Mouse (Mus musculus) right cerebral cortex, postnatal 14 days (tissue): ENCODE data around the gene Hexim1.
A peak's percentile ranks its signal among the peaks of the same experiment; 100 is the strongest.

Source experiments
- DNase-seq: peaks from one replicate; pipeline ENCODE4 v3.0.0; 2022

Gene Hexim1

DNA sequence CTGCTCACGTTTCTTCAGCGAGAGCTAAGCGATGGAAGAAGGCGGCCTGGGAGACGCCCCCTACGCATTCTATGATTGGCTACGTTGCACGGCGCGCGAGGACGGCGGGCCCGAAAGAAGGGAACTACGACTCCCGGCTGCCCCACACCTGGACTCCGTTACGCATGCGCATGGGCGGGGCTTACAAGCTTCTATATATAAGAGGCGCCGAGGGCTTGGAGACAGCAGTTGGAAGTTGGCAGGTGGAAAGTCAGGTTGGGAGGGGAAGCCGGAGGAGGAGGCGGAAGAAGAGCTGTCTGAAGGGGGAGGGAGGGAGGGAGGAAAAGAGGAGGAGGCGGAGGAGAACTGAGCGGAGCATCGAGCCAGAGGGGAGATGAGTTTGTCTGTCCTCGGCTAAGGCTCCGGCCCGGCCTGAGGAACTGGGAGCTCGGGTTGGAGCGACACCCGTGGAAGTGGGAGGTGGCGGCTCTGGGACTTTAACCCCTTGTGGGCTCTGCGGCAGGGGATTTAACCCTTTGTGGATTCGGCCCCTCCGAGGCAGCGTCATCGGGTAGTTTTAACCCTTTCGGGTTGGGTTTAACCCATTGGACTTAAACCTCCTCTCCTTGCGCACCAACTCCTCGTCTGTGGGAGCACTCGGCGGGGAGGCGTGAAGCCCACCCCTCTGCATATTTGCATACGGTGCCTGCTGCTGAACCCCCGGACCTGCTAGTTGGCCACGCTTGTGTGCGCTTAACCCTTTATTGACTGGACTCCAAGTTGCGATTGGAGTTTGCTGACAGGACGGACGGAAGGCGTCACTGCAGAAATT is at the start of gene Hexim1:
Hexim1 (plus strand) TSS at position 224 of the 811 bp plus-strand sequence.
- DNase-seq: peak; percentile 99

DNA sequence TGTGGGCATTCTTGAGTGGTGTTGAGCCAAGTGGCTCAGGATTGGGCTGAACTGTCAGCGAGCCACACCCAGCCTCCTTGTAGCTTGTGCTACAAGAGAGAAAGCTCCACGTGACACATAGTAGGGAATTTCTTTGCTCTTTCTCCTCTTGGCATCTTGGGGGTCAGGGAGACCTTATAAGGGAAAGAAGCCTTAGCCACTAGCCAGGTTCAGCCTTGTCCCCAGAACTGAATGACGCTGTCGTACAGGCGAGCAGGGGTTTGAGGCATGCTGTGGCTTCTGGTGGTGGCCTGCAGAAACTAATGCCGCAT is 49.0 kb upstream of the Hexim1 start:
- peak; percentile 2 for DNase-seq

DNA sequence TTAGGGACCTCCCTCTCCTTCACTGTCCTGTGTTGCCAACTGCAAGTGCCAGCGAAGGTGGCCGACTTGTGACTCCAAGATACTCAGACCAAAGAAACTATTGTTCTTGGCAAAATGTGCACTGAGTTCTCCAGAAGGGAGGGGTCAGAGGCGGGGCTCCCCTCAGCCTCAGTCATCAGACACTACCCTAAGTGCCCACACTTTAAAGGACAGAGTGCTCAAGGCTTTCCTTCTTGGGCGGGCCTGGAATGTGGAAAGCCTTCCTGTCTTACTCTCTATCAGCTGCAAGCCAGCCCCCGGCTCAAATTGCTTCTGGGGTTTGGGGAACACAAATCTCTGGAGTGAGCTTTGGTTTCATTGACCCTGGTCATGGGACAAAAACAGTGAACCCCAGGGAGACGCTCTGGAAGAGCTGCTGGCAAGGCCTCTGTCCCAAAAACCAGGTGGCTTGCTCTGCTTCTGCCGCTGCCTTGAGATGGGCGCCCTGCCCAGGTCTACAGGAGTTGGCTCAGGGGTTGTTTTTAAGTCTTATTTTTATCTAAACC is 48.5 kb upstream of the Hexim1 start:
- peak; percentile 31 for DNase-seq

DNA sequence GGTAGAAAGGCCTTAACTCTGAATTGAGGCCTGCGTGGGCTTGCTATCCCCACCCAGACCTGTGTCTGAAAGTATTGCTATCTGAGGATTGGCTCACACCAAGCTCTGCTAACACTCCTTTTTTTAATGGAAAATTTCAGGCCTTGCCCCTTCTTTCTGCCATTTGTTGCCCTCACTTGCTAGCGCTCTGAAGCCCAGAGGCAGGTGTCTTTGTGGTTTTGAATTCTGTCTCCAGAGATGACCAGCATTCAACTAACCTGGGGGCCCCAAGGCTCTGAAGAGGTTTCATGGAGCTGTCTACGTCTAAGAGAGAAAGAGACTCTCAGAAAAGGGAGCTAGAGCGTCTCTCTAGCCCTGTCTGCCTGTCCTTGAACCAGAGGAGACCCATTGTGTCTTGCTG is 47.8 kb upstream of the Hexim1 start:
- peak; percentile 1 for DNase-seq

DNA sequence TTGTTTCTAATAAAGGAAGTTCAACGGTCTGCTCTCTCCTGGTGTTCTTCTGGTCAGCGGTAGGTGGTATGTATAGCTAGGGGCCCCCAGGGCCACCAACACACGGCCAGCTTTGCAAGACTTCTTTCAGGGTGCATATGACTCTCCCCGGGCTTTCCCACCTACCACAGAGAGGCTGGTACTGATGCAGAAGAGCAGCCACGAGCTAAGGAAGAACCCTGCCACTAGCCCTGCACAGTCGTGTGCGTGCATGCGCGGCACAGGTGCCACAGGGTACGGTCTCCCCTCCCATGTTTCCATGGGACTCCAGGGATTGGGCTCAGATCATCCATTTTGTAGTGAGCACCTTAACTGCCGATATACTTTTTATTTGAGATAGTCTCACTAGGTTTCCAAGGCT is 47.1 kb upstream of the Hexim1 start:
- peak; percentile 2 for DNase-seq

DNA sequence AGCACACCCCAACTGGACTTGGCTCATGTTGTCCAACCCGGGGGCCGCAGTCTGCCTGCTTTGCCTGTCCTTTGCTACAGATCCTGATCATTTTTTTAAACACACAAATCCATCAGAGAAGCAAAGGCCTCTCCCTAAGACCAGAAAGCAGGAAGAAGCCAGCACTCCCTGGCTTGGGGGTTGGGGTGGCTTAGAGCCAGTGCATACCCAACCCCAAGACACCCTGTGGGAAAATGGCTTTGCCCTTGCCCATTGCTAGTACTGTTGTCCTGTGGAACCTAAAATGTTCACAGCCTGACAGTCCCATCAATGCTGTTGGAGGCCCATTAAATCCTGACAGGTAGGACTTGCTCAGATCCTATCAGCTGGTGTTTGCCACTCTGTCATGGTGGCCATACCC is 46.3 kb upstream of the Hexim1 start:
- DNase-seq: peak; percentile 2

DNA sequence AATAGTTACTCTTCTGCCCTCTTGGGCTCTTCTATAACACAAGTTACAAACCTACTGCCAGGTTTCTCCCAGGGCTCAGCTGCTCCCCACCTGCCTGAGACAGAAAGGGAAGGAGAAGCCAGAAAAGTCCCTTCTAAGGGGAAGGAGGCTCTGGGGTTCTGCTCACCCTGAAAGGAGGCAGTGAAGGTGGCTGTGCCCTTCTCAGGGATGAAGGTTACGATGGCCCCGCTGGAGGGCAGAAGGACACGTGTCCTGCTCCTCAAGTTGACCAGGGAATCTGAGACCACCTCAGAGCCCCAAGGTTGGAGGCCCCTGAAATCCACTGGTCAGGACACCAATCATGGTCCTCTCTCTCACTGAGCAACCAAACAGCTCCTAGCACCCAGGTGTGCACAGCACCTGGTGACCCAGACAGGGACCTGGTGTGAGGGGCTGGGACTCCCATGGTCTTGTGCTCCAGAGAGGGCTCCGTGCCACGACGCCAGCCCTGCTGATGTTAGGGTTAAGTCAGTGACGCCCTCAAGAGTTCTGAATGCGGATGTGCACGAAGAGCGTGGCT is 45.6 kb upstream of the Hexim1 start:
- DNase-seq: peak; percentile 12

DNA sequence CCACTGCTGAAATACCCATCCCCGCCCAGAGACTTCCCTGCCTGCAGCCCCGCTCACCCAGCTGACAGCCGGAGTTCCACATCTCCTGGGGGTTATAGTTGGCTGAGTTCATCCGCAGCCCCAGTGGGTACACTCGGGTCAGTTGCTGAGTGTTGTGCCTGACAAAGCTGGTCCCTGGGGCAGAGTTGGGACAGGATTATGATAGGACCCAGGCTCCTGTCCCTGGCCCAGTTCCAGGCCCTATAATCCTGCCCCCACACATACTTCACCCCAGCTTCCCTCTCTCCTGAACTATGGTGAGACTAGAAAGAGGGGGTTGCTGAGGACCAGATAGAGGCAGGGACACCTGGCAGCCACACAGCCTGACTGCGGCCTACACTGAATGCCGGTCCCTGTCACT is 42.4 kb upstream of the Hexim1 start:
- DNase-seq: peak; percentile 7

DNA sequence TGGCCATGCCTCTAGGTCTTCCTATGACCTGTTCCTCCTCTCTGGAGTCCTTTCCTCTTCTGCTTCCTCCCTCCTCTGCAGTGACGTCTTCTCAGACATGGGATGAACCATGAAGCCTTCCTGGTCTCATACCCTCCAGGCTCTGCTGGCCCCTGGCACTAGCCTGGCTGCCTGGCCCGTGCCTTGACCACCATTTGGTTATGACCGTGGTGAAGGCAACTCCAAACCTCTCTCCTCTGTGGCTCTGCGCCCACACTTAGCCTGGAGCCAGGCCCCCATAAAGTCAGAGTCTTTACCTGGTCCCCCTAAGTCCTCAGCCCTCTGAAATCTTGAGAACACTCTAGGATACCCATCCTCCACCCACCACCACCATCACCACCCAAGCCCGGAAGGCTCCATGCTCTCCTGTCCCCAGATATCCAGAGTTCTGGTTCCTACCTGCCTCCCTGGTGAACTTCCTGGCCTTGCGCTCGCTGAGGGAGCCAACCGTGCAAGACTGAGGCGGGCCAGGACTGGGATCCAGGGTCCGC is 41.8 kb upstream of the Hexim1 start:
- peak; percentile 5 for DNase-seq

DNA sequence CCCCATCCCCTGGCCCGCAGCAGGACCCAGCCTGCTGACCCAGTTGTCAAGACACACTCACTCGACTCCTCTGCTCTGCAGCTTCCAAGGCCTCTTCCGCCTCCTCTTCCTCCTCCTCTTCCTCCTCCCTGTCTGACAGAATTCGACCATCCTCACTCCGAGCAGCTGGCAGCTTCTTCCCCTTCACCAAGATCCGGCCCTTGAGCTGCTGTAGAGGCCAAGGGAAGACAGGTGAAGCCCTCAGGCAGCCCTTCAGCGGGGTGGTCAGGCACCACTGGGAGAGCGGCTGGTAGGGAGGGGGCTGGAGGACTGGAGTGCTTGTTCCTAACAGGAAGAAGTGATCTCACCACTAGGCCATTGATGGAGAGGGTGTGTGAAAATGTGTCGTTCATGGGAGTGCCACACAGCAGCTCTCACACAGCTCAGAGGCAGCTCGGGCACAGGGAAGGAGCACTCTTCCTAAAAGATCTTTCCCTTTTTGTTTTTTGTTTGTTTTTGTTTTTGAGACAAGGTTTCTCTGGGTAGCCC is 41.2 kb upstream of the Hexim1 start:
- DNase-seq: peak; percentile 5

DNA sequence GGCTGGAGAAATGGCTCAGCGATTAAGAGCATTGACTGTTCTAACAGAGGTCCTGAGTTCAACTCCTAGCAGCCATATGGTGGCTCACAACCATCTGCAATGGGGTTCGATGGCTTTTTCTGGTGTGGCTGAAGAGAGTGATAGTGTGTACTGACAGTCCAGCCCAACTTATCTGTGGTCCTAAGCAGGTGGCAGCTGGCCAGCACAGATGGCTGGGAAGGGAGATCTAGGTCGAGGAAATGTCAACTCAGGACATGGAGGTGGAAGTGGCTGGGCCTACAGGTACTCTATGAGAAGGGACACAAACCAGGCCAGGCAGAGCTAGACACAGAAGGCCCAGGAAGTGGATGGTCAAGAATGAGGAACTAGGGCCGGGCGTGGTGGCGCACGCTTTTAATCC is 40.0 kb upstream of the Hexim1 start:
- peak; percentile 14 for DNase-seq

DNA sequence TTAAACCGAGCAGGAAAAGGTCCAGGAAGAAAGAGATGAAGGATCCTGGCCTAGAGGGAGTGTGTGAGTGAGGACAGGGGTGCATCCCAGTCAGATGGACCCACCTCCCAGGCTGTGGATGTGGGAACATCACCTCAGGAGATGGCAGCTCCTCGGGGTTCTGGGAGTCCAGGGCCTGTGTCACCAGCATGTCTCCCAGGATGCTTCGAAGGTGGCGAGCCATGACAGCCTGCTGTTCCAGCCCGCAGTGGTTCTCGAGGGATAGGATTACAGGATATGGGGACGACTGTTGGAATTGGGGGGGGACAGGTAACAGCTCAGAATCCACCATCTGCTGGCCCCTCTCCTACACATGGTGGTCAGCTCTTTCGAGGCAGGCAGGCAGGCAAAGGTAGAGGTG is 39.5 kb upstream of the Hexim1 start:
- peak; percentile 2 for DNase-seq

DNA sequence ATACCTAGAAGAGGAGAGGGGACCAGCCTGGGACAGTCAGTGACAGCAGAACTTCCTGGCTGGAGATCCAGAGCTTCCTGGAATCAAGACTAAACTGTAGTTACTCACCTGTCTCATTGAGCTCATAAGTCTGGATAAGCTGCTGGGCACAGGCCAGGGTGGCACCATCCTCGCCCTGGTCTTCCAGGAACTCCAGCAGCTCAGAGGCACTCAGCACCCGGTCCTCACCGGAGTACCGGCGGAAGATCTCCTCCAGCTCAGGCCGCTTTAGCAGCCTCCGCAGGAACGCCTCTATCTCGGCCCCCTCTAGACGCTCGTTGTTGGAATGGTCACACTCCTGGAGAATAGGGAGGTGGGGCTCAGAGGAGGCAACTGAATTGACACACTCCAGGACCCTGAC is 37.9 kb upstream of the Hexim1 start:
- peak; percentile 4 for DNase-seq

DNA sequence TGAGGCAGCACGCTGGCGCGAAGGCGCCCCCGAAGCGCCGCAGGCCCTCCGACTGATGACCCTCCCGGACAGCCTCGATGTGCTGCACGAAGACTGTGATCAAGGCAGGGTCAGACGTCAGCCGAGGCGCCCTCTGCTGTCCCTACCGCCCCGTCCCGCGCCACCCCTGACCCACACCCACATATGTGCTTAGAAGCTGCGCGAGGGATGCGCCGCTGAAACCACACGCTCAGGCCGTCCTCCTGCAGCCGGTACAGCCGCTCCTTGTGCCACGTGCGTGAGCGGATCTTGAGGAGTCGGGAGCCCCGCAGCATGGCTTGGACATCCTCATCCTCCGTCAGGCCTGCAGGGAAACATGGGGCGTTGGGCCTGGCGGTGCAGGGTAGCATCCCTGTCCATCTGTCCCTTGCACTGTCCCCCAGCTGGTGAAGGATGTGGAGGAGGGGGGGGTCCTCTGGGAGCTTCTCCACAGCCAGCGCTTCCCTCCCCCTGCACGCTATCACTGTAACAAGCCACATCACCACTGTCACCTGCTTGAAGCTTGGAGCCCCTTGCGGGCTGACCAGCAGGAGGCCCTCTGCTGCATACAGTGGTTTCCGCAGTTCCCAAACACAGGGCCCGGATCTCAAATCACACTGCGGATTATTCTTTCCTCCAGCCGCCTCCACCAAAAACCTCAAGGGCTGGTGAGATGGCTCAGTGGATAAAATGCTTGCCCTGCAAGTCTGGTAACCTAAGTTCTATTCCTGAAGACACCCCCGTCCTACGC is 35.5 kb upstream of the Hexim1 start:
- peak; percentile 22 for DNase-seq

DNA sequence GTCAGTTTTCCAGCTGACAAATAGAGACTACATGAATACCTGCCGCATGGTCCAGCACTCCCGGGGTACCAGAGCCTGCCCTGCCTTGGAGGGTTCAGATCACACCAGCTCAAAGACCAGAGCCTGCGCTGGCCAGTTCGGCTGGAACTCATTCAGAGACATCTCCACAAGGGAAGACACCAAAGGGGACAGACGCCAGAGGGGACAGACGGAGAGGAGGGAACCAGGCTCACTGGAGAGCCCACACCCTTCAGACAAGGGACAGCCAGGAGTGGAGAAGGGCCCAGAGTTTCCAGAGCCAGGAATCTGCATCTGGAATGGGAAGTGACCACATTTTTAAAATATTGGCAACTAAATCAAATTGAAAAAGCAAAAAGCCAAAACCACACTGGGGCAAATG is 34.4 kb upstream of the Hexim1 start:
- DNase-seq: peak; percentile 5

DNA sequence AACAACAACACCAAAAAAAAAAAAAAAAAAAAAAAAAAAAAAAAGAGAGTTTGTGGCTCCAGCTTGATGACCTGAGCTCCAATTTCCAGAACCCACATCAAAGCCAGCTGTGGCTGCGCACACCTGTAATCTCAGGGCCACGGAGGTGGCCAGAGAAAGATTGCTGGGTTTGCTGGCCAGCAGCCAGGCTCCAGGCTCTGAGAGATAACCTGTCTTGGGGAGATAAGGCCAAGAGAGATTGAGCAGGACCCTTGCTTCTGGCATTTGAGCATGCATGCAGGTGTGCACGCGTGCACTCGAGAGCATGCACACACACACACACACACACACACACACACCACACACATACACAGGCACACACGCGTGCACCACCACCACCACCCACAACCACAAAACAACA is 22.7 kb upstream of the Hexim1 start:
- peak; percentile 6 for DNase-seq

DNA sequence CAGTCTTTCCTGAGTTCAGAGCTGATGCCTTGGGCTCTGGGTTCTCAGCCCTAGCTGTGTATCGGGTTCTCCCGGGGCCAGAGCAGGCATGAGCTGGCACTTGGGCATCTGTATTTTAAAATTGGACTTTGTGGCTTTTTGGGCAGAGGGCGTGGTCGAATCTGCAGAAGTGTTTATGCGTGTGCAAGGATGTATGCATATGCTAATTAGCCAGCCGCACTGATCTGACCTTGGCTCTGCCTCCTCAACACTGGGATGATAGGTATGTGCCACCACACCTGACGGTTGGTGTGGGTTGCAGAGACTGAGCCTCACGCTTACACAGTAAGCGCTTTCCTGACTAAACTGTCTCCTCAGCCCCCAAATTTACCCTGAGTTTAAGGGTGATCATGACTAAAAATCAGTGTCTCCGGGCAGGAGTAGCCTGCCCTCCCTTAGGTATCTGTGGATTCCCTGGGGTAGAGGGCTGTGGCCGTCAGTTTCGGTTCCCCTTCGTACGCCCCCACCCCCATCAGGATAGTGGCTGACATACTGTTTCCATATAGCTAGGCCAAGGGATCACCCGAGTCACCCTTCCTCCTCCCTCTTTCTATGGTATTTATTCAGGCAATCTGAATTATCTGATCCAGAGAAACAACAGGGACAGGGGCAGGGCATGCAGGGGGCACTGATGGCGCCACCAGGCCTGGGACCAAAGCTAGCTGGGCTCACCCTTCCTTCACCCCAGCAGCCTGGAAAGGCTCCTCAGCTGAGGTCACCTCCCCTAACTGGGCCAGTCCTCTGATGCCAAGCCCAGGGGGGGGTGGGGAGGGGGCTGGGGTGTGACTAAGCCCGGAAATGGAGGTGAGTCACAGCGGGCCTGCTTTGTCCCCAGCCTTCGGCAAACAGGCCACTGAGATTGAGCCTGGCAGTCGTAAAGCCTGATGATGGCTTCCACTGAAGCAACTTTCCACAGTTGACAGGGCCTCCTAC is 21.9 kb upstream of the Hexim1 start:
- peak; percentile 3 for DNase-seq

DNA sequence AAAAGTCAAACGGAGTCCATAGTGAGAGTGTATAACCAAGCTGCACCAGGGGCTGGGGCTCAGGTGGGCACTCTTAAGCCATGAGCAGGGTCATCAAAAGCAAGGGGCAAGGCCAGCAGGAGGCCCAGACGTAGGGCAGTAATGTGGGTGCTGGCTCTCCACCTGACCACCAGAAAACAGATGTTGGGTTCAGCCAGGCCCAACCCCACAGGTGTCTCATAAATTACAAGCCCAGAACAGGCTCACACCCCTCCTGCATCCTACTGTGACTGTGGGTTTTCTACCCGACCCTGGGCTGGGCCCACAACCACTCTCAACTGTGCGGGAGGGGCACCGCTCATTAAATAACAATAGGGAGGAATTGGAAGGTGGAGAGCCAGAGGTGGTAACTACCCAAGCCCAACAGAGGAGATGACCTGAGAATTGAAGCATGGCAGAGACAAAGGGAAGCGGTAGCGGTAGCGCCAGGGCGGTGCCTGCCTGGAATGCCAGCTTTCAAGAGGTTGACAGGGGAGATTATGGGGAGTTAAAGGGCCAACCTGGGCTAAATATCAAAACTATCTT is 20.8 kb upstream of the Hexim1 start:
- peak; percentile 3 for DNase-seq

DNA sequence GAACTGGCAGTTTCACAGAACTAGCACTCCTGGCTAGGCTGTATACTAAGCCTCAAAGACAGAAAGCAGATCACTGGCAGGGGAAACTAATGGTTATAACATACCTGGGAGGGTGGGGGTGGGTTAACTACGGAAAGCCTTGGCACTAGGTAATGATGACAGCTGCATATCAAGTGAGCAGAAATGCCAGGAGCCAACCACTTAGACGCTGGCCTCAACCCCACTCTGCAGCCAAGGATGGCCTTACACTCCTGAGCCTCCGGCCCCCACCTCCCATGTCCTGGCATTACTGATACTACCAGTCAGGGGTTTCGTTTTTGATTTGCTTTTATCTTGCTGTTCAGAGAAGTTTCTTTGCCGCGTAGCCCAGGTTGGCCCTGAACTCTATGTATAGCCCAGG is 20.2 kb upstream of the Hexim1 start:
- peak; percentile 4 for DNase-seq

DNA sequence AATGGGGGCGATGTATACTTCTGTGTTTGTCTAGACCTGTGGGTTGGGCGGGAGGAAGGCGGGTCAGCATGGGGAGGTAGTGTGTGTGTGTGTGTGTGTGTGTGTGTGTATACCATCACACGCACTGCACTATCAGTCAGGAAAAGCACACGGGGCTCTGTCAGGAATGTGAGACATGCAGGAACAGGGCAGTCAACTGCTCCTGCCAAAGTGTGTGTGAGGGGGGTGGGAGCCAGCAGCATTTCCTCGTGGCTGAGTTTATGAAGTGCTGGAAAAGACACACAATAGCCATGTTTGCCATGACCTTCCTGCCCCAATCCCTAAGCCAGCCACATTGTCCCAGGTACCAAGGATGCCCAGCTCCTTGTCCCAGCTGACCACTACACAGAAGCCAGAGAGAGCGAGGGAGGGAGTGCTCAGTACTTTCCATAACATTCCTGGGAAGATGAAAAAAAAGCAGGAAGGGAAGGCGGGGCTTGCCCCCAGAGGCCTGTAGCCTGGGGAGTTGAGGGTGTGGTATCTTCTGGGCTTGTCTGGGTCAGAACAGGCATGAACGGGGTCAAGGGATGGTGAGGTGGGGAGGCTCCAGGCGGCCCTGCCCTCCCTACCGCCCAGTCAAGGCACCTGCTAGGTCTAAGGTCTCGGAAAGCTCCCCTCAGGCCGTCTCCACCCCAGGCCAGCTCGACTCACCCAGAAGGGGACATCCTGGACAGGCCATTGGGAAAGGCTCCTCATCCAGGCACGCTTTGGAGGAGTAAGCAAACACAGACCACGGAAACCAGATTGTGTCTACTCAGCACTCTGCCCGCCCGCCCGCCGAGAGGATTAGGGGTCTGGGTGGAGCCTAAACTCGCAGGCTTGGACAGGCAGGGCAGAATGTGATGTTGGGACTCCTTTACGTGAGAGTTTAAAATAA is 18.8 kb upstream of the Hexim1 start:
- DNase-seq: peak; percentile 3
